ENCODE assay signal across 8 mouse cellular contexts in genomic region chr7:29071169-29071891, GRCm38 (mm10). TPM values are rescaled to one million over a fixed set of nuclear protein-coding genes. Genes with fewer than 3 reads are reported as not detected.
DNase-seq lines count a peak whose midpoint lies in the region; ATAC-seq lines count a peak whose summit lies in the region.

No protein-coding gene starts in this region.

- ATAC-seq in midbrain, embryonic 16.5 days = peak; percentile 90

- WGBS in forebrain, embryonic 10.5 days = 4% methylated on average over 42 of the region's 42 CpGs
- 3% methylated on average over 42 of the region's 42 CpGs for WGBS in midbrain, embryonic 16.5 days

- H3K4me2 ChIP-seq in midbrain, embryonic 16.5 days (ENCODE audit: low read length) = peak overlapping the region; percentile 63

- DNase-seq in layer of hippocampus, adult 11-12 months (ENCODE audit: low spot score) = peak; percentile 40
- no peak for DNase-seq in layer of hippocampus, postnatal 25 days (ENCODE audit: extremely low spot score in 1 of 2, low spot score in 1 of 2)
- peak; percentile 72 for DNase-seq in forebrain, embryonic 10.5 days (ENCODE audit: extremely low spot score, low spot score)
- DNase-seq in layer of hippocampus, adult 8-10 months (ENCODE audit: low spot score in 2 of 2) = peak; percentile 48 to 57
- DNase-seq in cerebellum, postnatal 36 days = no peak
- DNase-seq in cerebellum, adult 18-20 months = no peak
- DNase-seq in urinary bladder, postnatal 25 days (ENCODE audit: low spot score) = no peak

- peak overlapping the region; percentile 79 for H3K27ac ChIP-seq in forebrain, embryonic 10.5 days
- peak overlapping the region; percentile 84 for H3K27ac ChIP-seq in midbrain, embryonic 16.5 days (ENCODE audit: low read length)

- H3K4me1 ChIP-seq in forebrain, embryonic 10.5 days = peaks cover 40% of the 10 kb centered on the region
- peaks cover 16% of the 10 kb centered on the region; the same call in 1 of the 2 replicates for H3K4me1 ChIP-seq in midbrain, embryonic 16.5 days (ENCODE audit: control insufficient read depth, insufficient read depth, low read length)

- peak overlapping the region; percentile 54 for H3K4me3 ChIP-seq in forebrain, embryonic 10.5 days
- peak overlapping the region; percentile 47 for H3K4me3 ChIP-seq in midbrain, embryonic 16.5 days (ENCODE audit: low read depth, low read length)

- H3K27me3 ChIP-seq in forebrain, embryonic 10.5 days (ENCODE audit: poor library complexity, severe bottlenecking) = peaks cover 78% of the 10 kb centered on the region
- no peaks in the 10 kb centered on the region for H3K27me3 ChIP-seq in midbrain, embryonic 16.5 days (ENCODE audit: control insufficient read depth, insufficient read depth, low read depth, low read length)

- H3K9ac ChIP-seq in midbrain, embryonic 16.5 days (ENCODE audit: low read depth, low read length) = peak overlapping the region; percentile 66

- H3K9me3 ChIP-seq in forebrain, embryonic 10.5 days = no peaks in the 10 kb centered on the region
- H3K9me3 ChIP-seq in midbrain, embryonic 16.5 days (replicated peaks; ENCODE audit: control insufficient read depth, low read length, poor library complexity, severe bottlenecking) = no peaks in the 10 kb centered on the region

- no peaks in the 10 kb centered on the region for H3K36me3 ChIP-seq in forebrain, embryonic 10.5 days (replicated peaks)
- H3K36me3 ChIP-seq in midbrain, embryonic 16.5 days (ENCODE audit: control insufficient read depth, insufficient read depth, low read length) = no peaks in the 10 kb centered on the region

RNA-seq across cellular contexts. Expression of gene Ryr1, which starts 53.6 kb away (rescaled TPM):
- 10 to 100 TPM; 12.0 to 15.1 TPM for total RNA-seq in layer of hippocampus, postnatal 25 days (2021)
- polyA plus RNA-seq in forebrain, embryonic 10.5 days (2016; fragmentation: Nextera tagmentation; extraction: Ambion mirVana) = 1.0 and 1.2 TPM in 2 replicates
- 10 to 100 TPM; 12.6 to 18.1 (median 15.2) TPM for total RNA-seq in layer of hippocampus, adult 8-10 months (2022)
- 11.3 and 14.4 TPM in 2 replicates for polyA plus RNA-seq in midbrain, embryonic 16.5 days (2015; fragmentation: Nextera tagmentation; extraction: Ambion mirVana)

Comparison
In these comparisons a context has a peak if more than half of its experiments do, and no peak if none do; other contexts are left out.
1. DNase-seq: peak in layer of hippocampus, adult 11-12 months (single experiment), forebrain, embryonic 10.5 days (single experiment) and layer of hippocampus, adult 8-10 months (2 of 2); none in layer of hippocampus, postnatal 25 days (0 of 2), cerebellum, postnatal 36 days (0 of 2), cerebellum, adult 18-20 months (0 of 2) and urinary bladder, postnatal 25 days (single experiment).